Mouse (Mus musculus) myocyte (in vitro differentiated cells): ENCODE measurements around the gene Tigar. TPM values are rescaled to one million over a fixed set of nuclear protein-coding genes. Genes with fewer than 3 reads are reported as not detected.

Experiments used
- H3K27me3 ChIP-seq: one replicate; pipeline ENCODE4 v1.6.1; 2011; ENCODE audit not compliant: control insufficient read depth, insufficient read depth, insufficient read length
- H3K36me3 ChIP-seq: one replicate; pipeline ENCODE4 v1.6.1; 2011; ENCODE audit not compliant: control insufficient read depth, insufficient read depth
- H3K4me2 ChIP-seq: one replicate; pipeline ENCODE4 v1.6.1; 2011; ENCODE audit warnings: low read depth, control low read depth
- H3K4me3 ChIP-seq: one replicate; pipeline ENCODE4 v1.5.1; 2011; ENCODE audit warnings: mild to moderate bottlenecking, control low read depth, moderate library complexity
- H3K79me2 ChIP-seq: one replicate; pipeline ENCODE4 v1.6.1; 2011; ENCODE audit not compliant: control insufficient read depth, insufficient read depth
- H3ac ChIP-seq: one replicate; pipeline ENCODE4 v1.6.1; 2011; ENCODE audit not compliant: control insufficient read depth, insufficient read length
- CEBPB ChIP-seq: IDR thresholded peaks from 2 replicates; pipeline ENCODE4 v1.6.1; 2011; ENCODE audit warnings: mild to moderate bottlenecking, moderate library complexity; ENCODE audit not compliant: poor library complexity, insufficient read depth, severe bottlenecking
- E2F4 ChIP-seq: IDR thresholded peaks from one replicate; pipeline ENCODE4 v1.6.1; 2011; ENCODE audit warnings: mild to moderate bottlenecking, control low read depth, moderate library complexity; ENCODE audit not compliant: insufficient read depth
- MAX ChIP-seq: IDR thresholded peaks from one replicate; pipeline ENCODE4 v1.6.1; 2011; ENCODE audit warnings: low read depth, mild to moderate bottlenecking, control low read depth
- MYOD1 ChIP-seq, 3 experiments: IDR thresholded peaks; one replicate each; pipeline ENCODE4 v1.6.1; 2011; ENCODE audit warnings: control low read depth in 2 of 3, low read depth in 2 of 3, mild to moderate bottlenecking in 2 of 3, moderate library complexity in 1 of 3; ENCODE audit not compliant: insufficient read length in 2 of 3, control insufficient read depth in 1 of 3
- MYOG ChIP-seq, 3 experiments: IDR thresholded peaks; one replicate each; pipeline ENCODE4 v1.6.1; 2011; ENCODE audit warnings: control low read depth in 2 of 3, low read depth in 2 of 3, mild to moderate bottlenecking in 2 of 3; ENCODE audit not compliant: insufficient read length in 2 of 3, control insufficient read depth in 1 of 3, insufficient read depth in 1 of 3
- POLR2A ChIP-seq: IDR thresholded peaks from one replicate; pipeline ENCODE4 v1.6.1; 2011; ENCODE audit warnings: low read depth, mild to moderate bottlenecking, control low read depth, moderate library complexity; ENCODE audit not compliant: insufficient read length
- POLR2AphosphoS2 ChIP-seq: IDR thresholded peaks from one replicate; pipeline ENCODE4 v1.6.1; 2011; ENCODE audit warnings: low read depth, control low read depth; ENCODE audit not compliant: insufficient read length
- REST ChIP-seq: IDR thresholded peaks from one replicate; pipeline ENCODE4 v1.6.1; 2011; ENCODE audit warnings: mild to moderate bottlenecking, control low read depth, moderate library complexity; ENCODE audit not compliant: insufficient read depth, insufficient read length
- SRF ChIP-seq: IDR thresholded peaks from one replicate; pipeline ENCODE4 v1.6.1; 2011; ENCODE audit warnings: low read depth; ENCODE audit not compliant: control insufficient read depth, insufficient read length
- TCF12 ChIP-seq: IDR thresholded peaks from one replicate; pipeline ENCODE4 v1.6.1; 2011; ENCODE audit warnings: mild to moderate bottlenecking, control low read depth; ENCODE audit not compliant: poor library complexity, insufficient read depth, severe bottlenecking
- TCF3 ChIP-seq: IDR thresholded peaks from one replicate; pipeline ENCODE4 v1.6.1; 2011; ENCODE audit warnings: low read depth, control low read depth; ENCODE audit not compliant: insufficient read length
- USF1 ChIP-seq: IDR thresholded peaks from one replicate; pipeline ENCODE4 v1.6.1; 2011; ENCODE audit warnings: low read depth, mild to moderate bottlenecking, control low read depth, moderate library complexity
- polyA plus RNA-seq: library from polyadenylated mRNA; unstranded; fragments of >200 nt; fragmentation: generic; extraction: Trizol; gene quantifications from one replicate; pipeline ENCODE4 v1.2.1, GENCODE M21; 2012; ENCODE audit warnings: missing spikeins

The Tigar gene
- polyA plus RNA-seq: 4.7 TPM

DNA sequence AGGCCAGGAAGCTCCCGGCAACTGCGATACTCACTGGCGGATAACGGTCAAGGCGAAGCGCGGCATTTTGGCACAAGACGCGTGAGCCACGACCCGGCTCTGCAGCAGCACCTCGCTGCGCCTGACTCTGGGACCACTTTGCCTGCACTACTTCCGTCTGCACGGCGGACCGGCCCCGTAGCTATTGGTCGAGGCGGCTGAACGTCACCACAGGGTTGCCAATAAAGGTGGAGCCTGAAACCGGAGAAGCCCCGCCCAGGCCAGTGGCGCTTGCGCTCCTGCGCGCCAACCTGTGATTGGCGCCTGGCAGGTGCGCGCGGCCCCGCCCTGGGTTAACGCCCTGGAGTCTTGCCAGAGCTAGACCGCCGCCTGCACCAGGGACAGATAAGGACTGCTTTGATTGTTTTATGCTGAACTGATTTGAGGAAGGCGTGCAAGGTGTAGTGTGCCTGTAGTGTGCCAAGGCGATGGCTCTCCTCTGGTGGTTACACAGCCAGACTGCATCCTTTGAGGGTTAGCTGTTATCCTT lies at the start of gene Tigar:
Gene Tigar (minus strand): TSS at position 156 of the 529 bp plus-strand sequence.
- Histone ChIP-seq H3K27me3 (peaks cover under 1% of the 10 kb centered on the region), H3ac (peak within 1 kb of the TSS; percentile 9), H3K4me3 (peak within 1 kb of the TSS; percentile 66), H3K36me3 (no peaks in the 10 kb centered on the region), H3K79me2 (peaks cover 15% of the 10 kb centered on the region), H3K4me2 (peak within 1 kb of the TSS; percentile 97)
- TF ChIP-seq TCF3: peak; percentile 82
- TF ChIP-seq MAX: no peak
- TF ChIP-seq REST: no peak
- TF ChIP-seq POLR2A: peak; percentile 100
- no peak for TF ChIP-seq CEBPB
- peak in 2 of 3 experiments; percentile 97 to 99 for TF ChIP-seq MYOD1 (IDR thresholded peaks at IDR 0.05; ENCODE audit: control insufficient read depth in 1 of 3, insufficient read length in 2 of 3, low read depth in 2 of 3)
- TF ChIP-seq USF1: no peak
- peak; percentile 62 for TF ChIP-seq SRF
- TF ChIP-seq E2F4: peak; percentile 12
- TF ChIP-seq TCF12: peak; percentile 5
- TF ChIP-seq POLR2AphosphoS2: peak; percentile 99
- TF ChIP-seq MYOG (IDR thresholded peaks at IDR 0.05; ENCODE audit: control insufficient read depth in 1 of 3, insufficient read depth in 1 of 3, insufficient read length in 2 of 3, low read depth in 2 of 3): peak in 2 of 3 experiments; percentile 71 to 83

DNA sequence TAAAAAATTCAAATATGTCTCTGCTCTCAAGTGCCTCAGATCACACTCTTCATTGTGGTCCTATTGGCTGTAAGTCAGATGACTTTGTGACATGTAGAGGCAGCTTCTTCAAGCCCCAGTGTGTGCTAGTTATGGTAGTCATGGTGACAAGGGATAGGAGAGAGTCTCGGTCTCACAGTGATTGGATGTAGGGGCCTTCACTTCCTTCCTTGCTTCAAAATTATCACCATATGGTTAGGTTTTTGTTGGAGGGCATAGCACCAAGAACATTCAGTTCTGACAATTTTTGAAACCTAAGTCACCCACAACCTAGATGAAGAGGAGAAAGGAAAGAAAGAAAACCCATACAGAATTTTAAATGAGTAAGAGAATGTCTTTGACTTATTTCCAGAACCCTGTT lies 48.0 kb upstream of the Tigar start:
- Histone ChIP-seq H3K4me3 (no peak overlapping the region), H3K4me2 (no peak overlapping the region), H3K79me2 (no peaks in the 10 kb centered on the region), H3K36me3 (no peaks in the 10 kb centered on the region), H3ac (no peak overlapping the region), H3K27me3 (peaks cover 64% of the 10 kb centered on the region)
- TF ChIP-seq POLR2AphosphoS2: no peak
- no peak for TF ChIP-seq MAX
- no peak for TF ChIP-seq SRF
- no peak for TF ChIP-seq CEBPB
- no peak for TF ChIP-seq TCF12
- no peak for TF ChIP-seq POLR2A
- TF ChIP-seq MYOG (IDR thresholded peaks at IDR 0.05; ENCODE audit: control insufficient read depth in 1 of 3, insufficient read depth in 1 of 3, insufficient read length in 2 of 3, low read depth in 2 of 3): no peak
- TF ChIP-seq TCF3: no peak
- no peak for TF ChIP-seq USF1
- TF ChIP-seq MYOD1 (IDR thresholded peaks at IDR 0.05; ENCODE audit: control insufficient read depth in 1 of 3, insufficient read length in 2 of 3, low read depth in 2 of 3): no peak
- no peak for TF ChIP-seq REST
- TF ChIP-seq E2F4: no peak

DNA sequence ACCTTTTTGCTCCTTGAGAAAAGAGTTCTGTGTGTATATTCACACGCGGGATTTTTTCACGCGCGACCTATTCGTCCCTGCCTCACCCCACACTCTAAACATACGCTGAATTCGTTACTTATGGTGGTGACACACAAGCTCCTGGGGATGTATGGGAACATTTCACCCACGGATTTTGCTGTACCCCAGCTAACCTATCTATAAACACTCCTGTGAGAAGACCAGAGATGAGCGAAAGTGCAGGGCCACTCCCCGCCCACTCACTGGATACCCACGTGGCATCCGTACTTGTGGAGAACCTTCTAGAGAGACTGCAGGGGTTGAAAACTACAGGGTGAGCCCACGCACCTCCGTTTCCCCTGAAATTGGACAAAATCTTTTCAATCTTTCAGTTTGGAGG lies 46.1 kb upstream of the Tigar start:
- Histone ChIP-seq H3K27me3 (peaks cover 76% of the 10 kb centered on the region), H3ac (no peak overlapping the region), H3K36me3 (no peaks in the 10 kb centered on the region)

DNA sequence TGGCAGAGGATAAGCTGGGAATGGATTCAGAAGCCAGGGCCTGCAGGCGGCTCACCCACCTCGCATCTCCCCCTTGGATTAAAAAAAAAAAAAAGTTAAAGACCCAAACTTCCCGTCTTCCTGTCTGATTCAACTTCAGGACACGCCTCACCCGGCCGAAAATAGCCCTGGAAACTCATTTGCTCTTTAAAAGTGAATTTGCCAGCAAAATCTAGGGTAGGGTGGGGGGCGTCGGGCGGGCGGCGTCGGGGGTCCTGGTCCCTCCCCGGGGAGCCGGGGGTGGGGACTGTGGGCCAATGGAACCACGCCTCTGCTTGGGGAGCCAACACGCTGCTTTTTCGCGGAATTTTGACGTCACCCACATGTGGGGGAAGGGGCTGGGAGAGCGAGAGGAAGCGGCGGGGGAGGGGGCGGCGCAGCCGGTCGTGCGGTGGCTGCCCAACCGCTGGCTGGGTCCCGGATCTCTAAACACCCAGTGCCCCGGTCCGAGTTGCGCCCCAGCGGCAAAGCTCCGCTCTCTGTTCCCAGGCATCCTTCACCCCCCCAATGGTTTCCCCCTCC lies 45.4 kb upstream of the Tigar start:
- H3ac ChIP-seq: no peak overlapping the region
- TF ChIP-seq POLR2A (no peak), TCF12 (no peak), SRF (no peak), MYOD1 (IDR thresholded peaks at IDR 0.05; ENCODE audit: control insufficient read depth in 1 of 3, insufficient read length in 2 of 3, low read depth in 2 of 3) (no peak), TCF3 (no peak), POLR2AphosphoS2 (no peak), CEBPB (no peak), MYOG (IDR thresholded peaks at IDR 0.05; ENCODE audit: control insufficient read depth in 1 of 3, insufficient read depth in 1 of 3, insufficient read length in 2 of 3, low read depth in 2 of 3) (no peak), USF1 (no peak), MAX (no peak), E2F4 (no peak), REST (no peak)
- peak overlapping the region; percentile 5 for H3K4me2 ChIP-seq
- peaks cover 77% of the 10 kb centered on the region for H3K27me3 ChIP-seq
- H3K4me3 ChIP-seq: no peak overlapping the region
- H3K36me3 ChIP-seq: no peaks in the 10 kb centered on the region
- no peaks in the 10 kb centered on the region for H3K79me2 ChIP-seq

More for the DNA sequence above, 46.1 kb upstream of the Tigar start:
- Histone ChIP-seq H3K4me2 (no peak overlapping the region), H3K79me2 (no peaks in the 10 kb centered on the region), H3K4me3 (no peak overlapping the region)
- no peak for TF ChIP-seq REST

DNA sequence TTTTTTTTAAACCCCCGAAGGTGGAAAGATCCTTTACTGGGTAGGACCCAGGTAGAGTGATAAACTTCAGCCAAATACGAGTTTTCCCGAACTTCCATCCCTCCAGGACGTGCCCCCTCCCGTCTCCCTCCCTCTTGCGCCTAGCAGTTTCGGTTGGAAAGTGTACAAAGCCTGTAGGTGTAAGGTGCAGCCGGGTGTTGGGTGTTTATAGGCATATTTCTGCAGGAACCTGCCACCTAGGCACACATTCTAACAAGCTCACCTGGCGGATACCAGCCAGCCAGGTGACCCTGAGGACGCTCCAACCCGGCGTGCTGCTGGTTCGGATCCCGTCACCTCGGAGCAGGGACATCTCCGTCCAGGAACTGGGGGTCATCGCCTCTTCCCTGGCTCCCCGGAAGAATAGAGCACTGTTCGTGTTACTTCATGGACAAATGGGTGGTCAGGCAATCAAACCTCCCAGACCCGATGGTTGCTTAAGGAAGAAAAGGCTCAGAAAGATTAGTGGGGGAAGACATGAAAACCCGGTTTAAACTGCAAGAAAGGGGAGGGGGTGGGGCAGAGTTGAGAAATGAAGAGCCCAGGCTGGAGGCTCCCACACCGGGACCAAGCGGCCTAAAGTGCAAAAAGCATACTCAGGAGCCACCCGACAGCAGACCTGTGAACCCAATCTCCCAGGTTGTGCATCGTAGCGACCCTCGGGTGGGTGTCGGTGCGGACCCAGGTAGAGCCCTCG lies 44.8 kb upstream of the Tigar start:
- no peaks in the 10 kb centered on the region for H3K36me3 ChIP-seq
- H3K4me3 ChIP-seq: no peak overlapping the region
- H3ac ChIP-seq: no peak overlapping the region
- no peaks in the 10 kb centered on the region for H3K79me2 ChIP-seq
- peak overlapping the region; percentile 5 for H3K4me2 ChIP-seq
- TF ChIP-seq TCF12 (no peak), REST (no peak), POLR2AphosphoS2 (no peak), USF1 (no peak), POLR2A (no peak), MAX (no peak), MYOG (IDR thresholded peaks at IDR 0.05; ENCODE audit: control insufficient read depth in 1 of 3, insufficient read depth in 1 of 3, insufficient read length in 2 of 3, low read depth in 2 of 3) (no peak), E2F4 (no peak)
- H3K27me3 ChIP-seq: peaks cover 74% of the 10 kb centered on the region
